Mouse (Mus musculus) small intestine, adult 2 months (tissue): Measurements from ENCODE around the gene Abcg5.

ENCODE experiments used
- CTCF ChIP-seq: fragments of 200-500 bp; IDR thresholded peaks from 2 replicates; pipeline ENCODE4 v1.5.1; 2012; ENCODE audit warnings: low read depth, mild to moderate bottlenecking, control low read depth, inconsistent platforms, low read length, moderate library complexity, mixed read lengths; ENCODE audit not compliant: insufficient replicate concordance, insufficient read length; ENCODE audit errors: extremely low read depth
- POLR2A ChIP-seq: fragments of 200-500 bp; IDR thresholded peaks from 2 replicates; pipeline ENCODE4 v1.6.1; 2012; ENCODE audit warnings: low read depth, mild to moderate bottlenecking, control low read depth, inconsistent platforms, low read length, moderate library complexity

DNA sequence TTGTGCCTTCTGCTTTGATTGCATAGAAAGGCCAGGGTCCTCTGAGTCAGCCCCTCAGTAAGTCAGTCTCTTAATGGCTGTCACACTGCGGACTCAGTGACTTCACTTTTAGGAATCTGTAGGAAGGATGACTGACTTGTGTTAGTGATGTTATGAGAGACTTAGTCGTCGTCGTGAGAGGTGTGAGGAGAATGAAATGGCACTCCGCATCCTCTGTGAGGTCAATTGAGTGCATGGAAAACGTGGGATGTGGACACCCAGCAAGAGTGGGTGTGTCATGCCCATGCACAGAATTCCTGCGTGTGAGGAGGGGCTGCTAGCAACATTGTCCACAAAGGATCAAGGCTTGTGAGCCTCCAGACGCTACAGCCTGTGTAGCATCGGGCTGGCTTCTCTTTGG lies 54.2 kb downstream of the Abcg5 start:
- no peak for TF ChIP-seq POLR2A
- TF ChIP-seq CTCF: no peak
